ENCODE assay signal across 8 mouse cellular contexts in genomic region chr7:68085338-68085737, GRCm38 (mm10).
DNase-seq lines count a peak whose midpoint lies in the region; ATAC-seq and TF ChIP-seq lines count a peak whose summit lies in the region.

No protein-coding gene starts in this region.

- intact Hi-C loops in gastrocnemius, postnatal 14 days (cut with DNase I; ENCODE audit: low total_unique reads), result no loop called here

- H3K4me2 ChIP-seq in hindbrain, embryonic 16.5 days (ENCODE audit: low read length), result peak overlapping the region; percentile 37
- H3K4me2 ChIP-seq in limb, embryonic 14.5 days (replicated peaks; ENCODE audit: low read depth, low read length, severe bottlenecking), result peak overlapping the region; percentile 46
- peak overlapping the region; percentile 35 for H3K4me2 ChIP-seq in midbrain, embryonic 13.5 days (replicated peaks)

- no peaks in the 10 kb centered on the region for H3K27me3 ChIP-seq in hindbrain, embryonic 16.5 days (replicated peaks; ENCODE audit: control insufficient read depth, insufficient read depth, low read length)
- no peaks in the 10 kb centered on the region for H3K27me3 ChIP-seq in limb, embryonic 14.5 days (ENCODE audit: control insufficient read depth, insufficient read depth, low read length)
- no peaks in the 10 kb centered on the region for H3K27me3 ChIP-seq in midbrain, embryonic 13.5 days

- no peaks in the 10 kb centered on the region for H3K36me3 ChIP-seq in hindbrain, embryonic 16.5 days (ENCODE audit: control insufficient read depth, insufficient read depth, low read length)
- H3K36me3 ChIP-seq in limb, embryonic 14.5 days (ENCODE audit: control insufficient read depth, insufficient read depth, low read length), result no peaks in the 10 kb centered on the region
- no peaks in the 10 kb centered on the region for H3K36me3 ChIP-seq in midbrain, embryonic 13.5 days

- H3K4me3 ChIP-seq in hindbrain, embryonic 16.5 days (ENCODE audit: low read length), result no peak overlapping the region
- H3K4me3 ChIP-seq in limb, embryonic 14.5 days (replicated peaks; ENCODE audit: low read length), result peak overlapping the region; percentile 15
- no peak overlapping the region for H3K4me3 ChIP-seq in midbrain, embryonic 13.5 days (replicated peaks)

- TF ChIP-seq POLR2A in limb, embryonic 14.5 days (IDR thresholded peaks at IDR 0.05; ENCODE audit: borderline replicate concordance, extremely low read depth, insufficient read depth, insufficient read length), result no peak

- peak; percentile 74 for ATAC-seq in hindbrain, embryonic 16.5 days
- ATAC-seq in limb, embryonic 14.5 days (ENCODE audit: low FRiP score, low read depth), result peak; percentile 89
- ATAC-seq in midbrain, embryonic 13.5 days, result peak; percentile 91

- WGBS in hindbrain, embryonic 16.5 days, result 2% methylated on average over 12 of the region's 12 CpGs
- WGBS in limb, embryonic 14.5 days, result 1% methylated on average over 12 of the region's 12 CpGs
- under 1% methylated on average over 12 of the region's 12 CpGs for WGBS in midbrain, embryonic 13.5 days

- H3K27ac ChIP-seq in hindbrain, embryonic 16.5 days (ENCODE audit: low read depth, low read length), result peak overlapping the region; percentile 76
- peak overlapping the region; percentile 86 for H3K27ac ChIP-seq in limb, embryonic 14.5 days (replicated peaks; ENCODE audit: low read depth, low read length)
- H3K27ac ChIP-seq in midbrain, embryonic 13.5 days, result peak overlapping the region; percentile 92

- no peaks in the 10 kb centered on the region for H3K9me3 ChIP-seq in hindbrain, embryonic 16.5 days (ENCODE audit: control insufficient read depth, low read length)
- H3K9me3 ChIP-seq in limb, embryonic 14.5 days (ENCODE audit: control insufficient read depth, low read length), result no peaks in the 10 kb centered on the region
- no peaks in the 10 kb centered on the region for H3K9me3 ChIP-seq in midbrain, embryonic 13.5 days

- DNase-seq in cerebellum, postnatal 10 days, result peak; percentile 70 to 71
- no peak for DNase-seq in cerebellum, adult 11 months
- peak; percentile 27 for DNase-seq in c-Kit-positive CD71-positive TER-119-positive erythroid progenitor cells, embryonic 14.5 days (ENCODE audit: low spot score)
- peak; percentile 51 for DNase-seq in gastrocnemius, postnatal 14 days
- DNase-seq in limb, embryonic 14.5 days (ENCODE audit: low spot score), result peak; percentile 84
- peak; percentile 50 for DNase-seq in thymus, postnatal 0 days (ENCODE audit: low spot score)

- peak overlapping the region; percentile 27; the same call in 1 of the 2 replicates for H3K9ac ChIP-seq in hindbrain, embryonic 16.5 days (ENCODE audit: low read depth, low read length)
- peak overlapping the region; percentile 41 for H3K9ac ChIP-seq in limb, embryonic 14.5 days (ENCODE audit: low read depth, low read length, severe bottlenecking)
- peak overlapping the region; percentile 51; the same call in 1 of the 2 replicates for H3K9ac ChIP-seq in midbrain, embryonic 13.5 days (replicated peaks)

- H3K4me1 ChIP-seq in hindbrain, embryonic 16.5 days (ENCODE audit: control insufficient read depth, insufficient read depth, low read depth, low read length), result peaks cover 26% of the 10 kb centered on the region
- H3K4me1 ChIP-seq in limb, embryonic 14.5 days (ENCODE audit: control insufficient read depth, insufficient read depth, low read length), result peaks cover 55% of the 10 kb centered on the region
- H3K4me1 ChIP-seq in midbrain, embryonic 13.5 days (replicated peaks), result peaks cover 70% of the 10 kb centered on the region
